Mouse (Mus musculus): ENCODE measurements around the gene Pdxdc1.
"Not testable (repeated sequence)": the region's sequence is repeated elsewhere in the genome, so short reads cannot be mapped to it uniquely, and the experiment has no call there.

The Pdxdc1 gene

DNA sequence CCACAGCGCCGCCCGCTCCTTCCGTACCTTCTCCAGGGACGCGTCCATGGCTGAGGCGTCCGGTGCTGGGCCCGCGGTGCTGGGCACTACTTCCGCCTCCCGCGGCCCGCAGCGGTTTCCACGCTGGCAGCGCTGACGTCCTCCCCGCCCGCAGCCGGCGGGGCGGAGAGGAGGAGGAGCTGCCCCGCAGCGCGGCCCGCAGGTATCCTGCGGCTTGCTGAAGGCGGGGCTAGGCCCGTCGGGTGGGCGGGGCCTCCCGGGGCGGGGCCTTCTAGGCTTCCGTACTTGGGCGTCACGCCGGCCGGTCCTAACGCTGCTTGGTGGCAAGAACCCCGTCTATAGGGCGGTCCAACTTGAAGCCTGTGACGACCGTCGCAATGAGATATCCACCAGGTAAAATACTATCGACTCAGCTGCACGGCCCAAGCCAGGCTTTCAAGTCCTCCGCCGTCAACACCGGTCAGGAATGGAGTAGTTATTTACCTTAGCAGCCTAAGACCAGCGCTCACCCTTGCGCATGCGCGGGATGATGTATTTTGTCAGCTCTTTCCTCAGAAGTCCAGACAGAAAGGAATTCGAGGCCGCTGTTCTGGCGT, at the start of gene Pdxdc1, which contains the start of gene Mpv17l:
TSS of gene Pdxdc1 (minus strand) at position 244 of the 596 bp plus-strand sequence.
TSS of gene Mpv17l (plus strand) at position 274 of the 596 bp plus-strand sequence.
- DNase-seq, result peak; percentile 97

DNA sequence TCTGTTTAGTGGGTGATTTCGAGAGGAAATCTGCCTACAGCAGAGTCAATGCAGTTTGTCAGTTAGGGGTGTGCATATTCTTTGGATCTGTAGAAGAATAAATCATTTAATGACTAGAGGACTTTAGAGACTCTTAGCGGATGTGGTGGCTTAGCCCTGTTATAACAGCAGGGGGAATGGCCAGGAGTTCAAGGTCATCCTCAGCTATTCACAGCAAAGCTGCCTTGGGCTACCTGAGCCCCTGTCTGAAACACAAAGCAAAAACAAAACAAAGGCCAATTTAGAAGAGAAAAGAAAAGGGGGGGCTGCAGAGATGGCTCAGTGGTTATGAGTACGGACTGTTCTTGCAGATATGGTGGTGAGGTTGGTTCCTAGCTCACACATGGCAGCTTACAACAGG, 48.3 kb upstream of the Pdxdc1 start:
- no peak for DNase-seq

DNA sequence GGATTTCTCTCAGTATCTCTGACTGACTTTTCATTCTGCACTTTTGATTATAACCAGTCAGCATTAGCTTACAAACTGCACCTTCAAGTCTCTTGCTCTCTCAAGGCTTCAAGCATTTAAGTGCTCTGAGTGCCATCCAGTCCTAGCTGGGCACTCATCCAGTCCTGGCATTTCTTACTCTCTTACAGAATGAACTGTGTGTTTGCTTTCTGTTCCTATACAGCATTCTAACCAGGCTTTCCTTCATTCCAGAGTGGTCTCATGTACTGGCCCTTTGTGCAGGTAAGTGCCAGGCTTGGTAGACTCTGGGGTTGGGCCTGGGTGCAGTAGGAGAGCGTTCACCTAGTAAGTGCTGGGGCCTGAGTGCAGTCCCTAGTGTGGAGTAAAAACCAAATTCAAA, 43.4 kb upstream of the Pdxdc1 start:
- DNase-seq, result no peak

DNA sequence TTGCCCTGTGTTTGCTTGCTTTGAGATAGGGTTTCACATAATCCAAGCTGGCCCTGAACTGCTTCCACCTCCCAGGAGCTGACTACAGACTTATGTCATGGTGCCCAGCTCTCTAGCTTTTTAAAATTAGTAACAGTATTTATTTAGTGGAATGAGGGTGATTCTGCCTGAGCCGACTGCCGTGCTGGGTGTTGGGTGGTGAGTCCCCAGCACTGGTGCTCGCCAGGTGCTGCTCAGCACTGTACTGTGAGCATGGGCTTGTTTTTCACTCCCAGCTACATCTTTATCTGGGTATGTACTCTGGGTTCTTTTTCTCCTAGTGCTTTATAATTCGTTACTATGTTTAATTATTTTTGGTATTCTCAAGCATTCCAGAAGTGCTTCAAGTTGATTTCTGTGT, 42.2 kb upstream of the Pdxdc1 start:
- no peak for DNase-seq

DNA sequence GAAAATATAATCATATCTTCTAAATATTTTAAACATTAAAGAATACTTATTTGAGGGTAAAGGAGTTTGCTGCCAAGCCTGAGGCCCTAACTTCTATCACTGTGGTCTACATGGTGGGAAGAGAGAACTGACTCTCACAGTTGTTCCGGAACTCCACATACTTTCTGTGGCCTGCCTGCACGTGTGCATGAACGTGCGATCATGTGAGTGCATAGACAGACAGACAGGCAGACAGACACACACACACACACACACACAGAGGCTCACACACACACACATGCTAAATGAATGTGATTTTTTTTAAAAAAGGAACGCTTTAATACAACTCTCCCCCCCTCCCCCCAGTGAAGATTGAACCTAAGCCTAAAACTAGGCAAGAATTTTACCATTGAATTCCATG, 41.8 kb upstream of the Pdxdc1 start:
- no peak for DNase-seq

DNA sequence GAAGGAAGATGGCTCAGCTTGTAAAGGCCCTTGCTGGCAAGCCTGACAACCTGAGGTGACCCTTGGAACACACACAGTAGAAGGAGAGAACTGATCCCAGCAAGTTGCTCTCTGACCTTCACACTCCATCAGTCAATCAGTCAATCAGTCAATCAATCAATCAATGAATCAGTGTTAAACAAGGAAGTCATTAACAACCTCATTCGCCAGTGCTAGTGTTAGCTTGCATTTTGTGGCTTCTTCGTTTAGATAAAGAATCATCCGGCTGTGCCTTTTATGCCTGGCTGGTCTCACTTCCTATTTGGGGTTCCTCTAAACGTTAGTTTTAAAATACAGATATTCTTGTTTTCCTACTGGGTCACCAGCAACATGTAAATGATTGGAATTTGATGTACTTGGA, 41.2 kb upstream of the Pdxdc1 start:
- DNase-seq, result no peak

DNA sequence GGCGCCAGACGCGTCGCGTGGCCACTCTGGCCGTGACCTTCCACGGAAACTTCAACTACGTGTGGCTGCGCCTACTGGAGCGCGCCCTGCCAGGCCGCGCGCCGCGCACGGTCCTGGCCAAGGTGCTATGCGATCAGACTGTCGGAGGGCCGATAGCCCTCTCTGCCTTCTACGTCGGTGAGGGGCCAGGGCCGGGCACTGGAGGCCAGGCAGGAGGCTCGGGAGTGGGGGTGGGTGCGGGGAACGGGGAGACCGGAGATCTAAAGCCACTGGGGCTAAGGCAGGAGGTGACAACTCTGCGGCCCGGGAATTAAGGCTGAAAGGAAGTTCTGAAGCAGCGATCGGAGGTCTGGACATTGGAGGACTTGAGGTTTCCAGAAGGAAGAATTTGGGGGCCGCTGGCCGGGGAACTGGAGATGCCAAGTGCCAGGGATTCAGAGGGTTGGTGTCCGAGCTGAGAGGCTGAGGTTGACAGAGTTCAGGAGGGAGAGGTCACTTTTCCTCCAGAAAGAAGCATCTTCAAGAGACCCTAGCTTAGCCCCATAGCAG, 38.0 kb upstream of the Pdxdc1 start:
- DNase-seq, result no peak

DNA sequence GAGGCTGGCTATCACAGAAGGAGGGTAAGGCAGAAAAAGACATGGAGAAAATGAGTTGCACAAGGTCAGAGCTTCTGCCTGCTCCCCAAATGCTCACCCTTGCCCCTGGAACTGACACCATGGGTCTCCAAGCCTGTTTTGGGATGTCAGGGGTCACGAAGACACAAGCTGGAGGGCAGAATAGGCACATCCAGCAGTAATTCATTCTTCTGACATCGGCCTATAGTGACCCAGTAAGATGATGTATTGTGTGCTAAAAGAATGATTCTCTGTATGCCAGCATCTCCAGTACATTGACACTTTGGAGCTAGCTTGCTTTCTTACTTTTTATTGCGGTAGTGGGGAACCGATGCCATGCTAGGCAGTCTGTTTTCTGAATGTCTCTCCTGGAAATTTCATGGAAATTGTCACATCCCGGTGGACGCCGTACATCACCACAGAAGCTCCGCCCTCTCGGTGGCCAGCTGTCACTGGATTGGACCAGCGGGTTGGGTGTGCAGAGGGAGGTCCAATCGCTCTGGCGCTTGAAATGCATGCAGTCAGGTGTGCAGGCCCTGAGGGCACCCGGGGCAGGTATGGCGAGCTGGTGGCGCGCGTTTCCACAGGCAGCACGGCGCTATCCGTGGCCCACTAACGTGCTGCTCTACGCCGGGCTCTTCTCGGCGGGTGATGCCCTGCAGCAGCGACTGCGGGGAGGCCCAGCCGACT, 37.4 kb upstream of the Pdxdc1 start:
- DNase-seq, result peak; percentile 82

DNA sequence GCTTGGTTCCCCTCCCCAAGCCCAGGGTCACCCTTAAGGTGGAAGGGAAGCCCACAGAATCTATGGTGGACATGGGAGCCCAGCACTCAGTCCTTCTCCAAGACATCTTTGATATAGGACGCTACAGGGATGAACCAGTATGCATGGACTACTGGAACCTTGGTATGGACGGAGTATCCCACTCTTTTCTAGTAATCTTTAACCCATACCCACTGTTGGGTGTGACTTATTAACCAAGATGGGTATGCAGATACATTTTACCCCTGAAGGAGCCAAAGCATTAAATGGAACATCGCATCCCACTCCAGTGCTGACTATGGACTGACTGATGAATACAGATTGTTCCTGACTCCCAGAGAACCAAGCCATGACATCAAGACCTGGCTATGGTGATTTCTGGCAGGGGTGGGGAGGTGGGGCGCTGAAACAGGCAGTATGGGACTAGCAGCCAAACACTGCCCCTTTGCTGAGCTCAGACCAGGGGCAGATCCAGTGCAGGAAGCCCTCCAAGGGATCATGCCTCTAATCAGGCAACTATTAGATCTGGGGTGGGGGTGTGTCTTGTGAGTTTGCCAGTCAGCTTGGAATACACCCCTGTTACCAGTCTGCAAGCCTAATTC, 24.6 kb upstream of the Pdxdc1 start:
- DNase-seq, result no peak

DNA sequence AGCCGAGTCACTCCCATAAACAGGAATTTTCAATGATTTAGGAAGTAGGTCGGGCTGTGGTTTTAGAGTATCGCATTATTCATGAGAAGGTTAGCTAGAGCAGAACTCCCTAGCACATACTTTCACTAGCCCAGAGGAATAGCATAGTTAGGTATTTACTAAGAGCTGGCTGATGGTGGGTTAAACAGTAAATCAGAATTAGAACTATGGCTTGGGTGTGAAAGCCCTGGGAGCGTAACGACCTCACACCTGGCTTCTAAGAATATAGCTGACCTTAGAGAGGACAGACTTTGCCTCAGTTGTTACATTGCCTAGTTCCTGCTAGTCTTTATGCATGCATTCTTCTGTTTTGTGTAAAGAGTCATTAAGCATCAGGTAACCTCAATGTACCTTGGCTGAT, 20.0 kb upstream of the Pdxdc1 start:
- not testable (repeated sequence) for DNase-seq

DNA sequence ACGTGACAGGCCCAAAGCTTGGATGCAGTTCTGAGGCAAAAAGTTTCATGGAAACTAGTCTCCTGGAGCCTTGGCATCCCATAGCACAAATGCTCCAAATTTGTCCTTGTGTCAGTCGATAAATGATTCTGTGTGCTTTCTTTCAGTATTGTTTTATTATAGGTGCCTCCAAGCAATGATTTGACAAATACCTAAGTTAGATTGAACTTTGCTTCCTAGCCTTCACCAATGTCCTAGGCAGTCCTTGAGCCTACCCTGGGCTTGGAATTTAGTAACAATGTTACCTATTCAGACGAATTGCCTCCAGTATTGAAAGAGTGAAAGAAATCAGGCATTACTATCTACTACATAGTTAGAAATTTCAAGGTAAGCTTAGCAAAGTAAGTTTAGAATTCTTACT, 19.6 kb upstream of the Pdxdc1 start:
- DNase-seq, result not testable (repeated sequence)

DNA sequence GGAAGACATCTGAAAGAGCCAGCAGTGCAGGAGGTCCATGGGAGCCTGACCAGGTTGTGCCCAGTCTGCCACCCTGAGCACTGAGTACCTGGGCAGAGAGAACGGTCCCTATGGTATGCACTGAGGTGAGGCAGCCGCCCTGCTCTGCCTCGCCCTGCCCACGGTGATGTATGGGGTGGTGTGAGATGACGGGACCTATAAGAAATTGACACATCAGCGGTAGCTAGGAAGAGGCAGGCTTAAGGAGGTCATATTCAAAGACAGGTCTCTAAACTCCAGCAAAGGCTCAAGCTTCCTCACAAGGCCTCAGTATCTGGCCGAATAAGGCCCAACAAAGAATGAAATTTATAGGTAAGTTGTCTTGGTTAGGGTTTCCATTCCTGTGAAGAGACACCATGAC, 18.9 kb upstream of the Pdxdc1 start:
- no peak for DNase-seq

DNA sequence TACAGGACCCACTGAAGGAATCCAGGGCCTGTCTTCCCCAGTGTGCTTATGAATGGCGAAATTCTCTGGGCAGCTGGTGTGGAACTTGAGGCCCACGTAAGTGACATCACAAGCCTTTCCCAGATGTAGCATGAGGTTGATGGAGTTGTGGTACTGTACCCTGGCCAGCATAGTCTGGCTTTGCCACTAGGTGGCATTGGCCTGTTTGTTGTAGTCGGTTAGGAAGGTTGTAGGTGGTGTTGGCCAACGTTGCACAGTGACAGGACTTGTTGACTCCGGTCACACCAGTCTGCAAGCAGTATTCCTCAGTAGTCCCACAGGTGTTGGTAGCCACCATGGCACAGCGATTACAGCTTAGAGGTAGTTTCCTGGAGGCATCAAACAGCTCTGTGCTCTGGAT, 18.1 kb upstream of the Pdxdc1 start:
- no peak for DNase-seq

DNA sequence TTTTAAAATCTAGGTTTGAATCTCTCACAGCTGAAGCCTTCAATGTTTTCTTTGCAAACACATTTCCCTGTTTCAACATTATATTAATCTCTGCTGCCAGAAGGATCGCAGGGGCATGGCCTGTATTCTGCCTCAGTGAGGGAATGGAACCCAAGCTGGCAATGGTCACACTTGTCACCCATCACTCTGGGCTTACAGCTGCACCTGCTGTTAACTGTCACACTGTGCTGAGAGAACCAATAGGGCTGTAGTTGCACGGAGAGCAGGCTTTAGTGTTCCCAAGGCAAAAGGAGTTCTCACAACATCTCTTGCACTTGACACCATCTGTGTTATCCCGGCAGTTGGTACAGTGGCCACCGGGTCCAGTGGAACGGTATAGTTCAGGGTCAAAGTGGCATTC, 17.2 kb upstream of the Pdxdc1 start:
- no peak for DNase-seq

DNA sequence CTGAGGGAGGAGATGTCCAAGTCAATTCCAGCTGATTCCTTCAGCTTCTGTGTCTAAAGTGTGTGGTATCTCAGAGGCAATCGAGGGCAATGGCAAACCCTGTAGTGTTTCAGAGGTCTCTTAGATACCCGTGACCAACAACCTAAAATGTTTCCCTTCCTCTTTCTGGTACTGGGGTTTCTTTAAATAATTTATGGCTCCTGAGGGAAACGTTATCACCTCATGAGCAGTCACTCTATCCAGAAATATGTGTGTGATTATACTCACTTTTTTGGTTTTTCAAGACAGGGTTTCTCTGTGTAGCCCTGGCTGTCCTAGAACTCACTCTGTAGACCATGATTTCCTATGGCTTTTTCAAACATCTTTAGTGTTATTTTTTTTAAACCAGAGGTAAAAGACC, 4.4 kb upstream of the Pdxdc1 start:
- DNase-seq, result no peak

DNA sequence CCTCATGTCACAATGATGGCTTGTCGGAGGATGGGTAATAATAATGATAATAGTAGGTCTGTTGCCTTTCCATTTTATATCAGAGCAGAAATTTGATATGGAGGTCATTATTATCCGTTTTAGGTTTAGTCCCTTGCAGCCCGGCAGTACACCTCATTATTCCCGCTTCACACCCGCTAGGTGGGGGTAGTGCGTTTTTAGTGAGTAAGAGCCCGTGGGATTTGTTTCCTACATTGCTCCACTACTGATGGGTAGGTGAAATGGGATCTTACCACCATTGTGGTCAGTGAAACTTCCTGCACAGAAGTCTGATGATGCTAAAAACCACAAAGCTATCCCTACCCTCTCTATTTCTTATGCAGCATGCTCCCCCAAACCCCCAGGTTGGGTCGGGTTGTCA, 557 bp upstream of the Pdxdc1 start:
- no peak for DNase-seq

DNA sequence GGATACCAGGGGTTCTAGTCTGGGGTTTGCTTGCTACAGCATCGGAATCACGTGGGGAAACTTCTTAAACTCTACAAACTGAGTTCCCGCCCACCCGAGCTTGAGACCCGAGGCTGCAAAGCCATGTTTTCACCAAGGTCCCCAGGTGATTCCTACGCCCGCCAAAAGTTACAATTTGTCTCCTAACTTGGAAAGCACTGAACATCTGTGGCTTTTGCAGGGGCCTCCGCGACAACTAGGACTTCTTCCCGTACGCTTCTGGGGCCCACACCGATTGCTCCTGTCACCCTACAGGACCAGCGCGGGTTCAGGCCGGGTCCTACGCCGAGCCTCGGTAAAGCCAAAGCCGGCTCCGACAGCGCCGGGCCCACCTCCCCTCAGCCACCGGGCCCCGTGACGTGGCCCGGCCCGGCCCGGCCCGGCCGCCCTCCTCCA, 517 bp downstream of the Pdxdc1 start:
- no peak for DNase-seq

DNA sequence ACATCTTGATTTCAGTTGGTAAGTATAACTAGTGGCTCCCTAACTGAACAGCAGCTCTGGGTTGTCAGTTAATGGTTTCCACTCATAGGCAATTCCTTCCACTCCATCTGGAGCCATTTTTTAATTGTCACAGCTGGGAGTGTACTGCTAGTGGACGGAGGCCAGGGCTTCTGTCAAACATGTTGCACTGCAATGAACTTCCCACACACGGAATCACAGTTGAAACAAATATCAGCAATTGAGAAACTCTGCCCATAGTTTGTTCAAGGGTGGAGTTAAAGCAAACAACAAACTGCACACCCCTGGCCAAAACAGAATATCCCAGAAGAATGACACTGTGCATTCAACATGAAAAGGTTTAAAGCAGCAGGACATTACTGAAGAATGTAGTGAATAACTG, 4.0 kb downstream of the Pdxdc1 start:
- DNase-seq, result no peak

DNA sequence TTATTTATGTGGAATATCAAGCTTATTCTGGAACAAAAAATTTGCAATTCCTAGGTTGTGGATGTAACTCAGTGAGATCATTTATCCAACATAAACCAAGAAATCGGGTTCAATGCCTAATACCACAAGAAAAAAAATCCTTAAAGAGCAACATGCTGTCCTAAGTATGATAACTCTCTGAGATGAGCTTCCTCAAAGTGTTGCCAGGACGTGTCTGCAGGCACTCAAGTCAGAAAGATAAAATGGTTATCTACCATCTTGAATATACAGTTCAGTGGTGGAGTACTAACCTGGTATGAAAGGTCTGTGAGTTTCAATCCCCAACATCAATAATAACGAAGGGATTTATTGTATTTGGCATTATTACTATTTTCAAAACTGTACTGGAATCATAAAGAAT, 6.6 kb downstream of the Pdxdc1 start:
- no peak for DNase-seq

DNA sequence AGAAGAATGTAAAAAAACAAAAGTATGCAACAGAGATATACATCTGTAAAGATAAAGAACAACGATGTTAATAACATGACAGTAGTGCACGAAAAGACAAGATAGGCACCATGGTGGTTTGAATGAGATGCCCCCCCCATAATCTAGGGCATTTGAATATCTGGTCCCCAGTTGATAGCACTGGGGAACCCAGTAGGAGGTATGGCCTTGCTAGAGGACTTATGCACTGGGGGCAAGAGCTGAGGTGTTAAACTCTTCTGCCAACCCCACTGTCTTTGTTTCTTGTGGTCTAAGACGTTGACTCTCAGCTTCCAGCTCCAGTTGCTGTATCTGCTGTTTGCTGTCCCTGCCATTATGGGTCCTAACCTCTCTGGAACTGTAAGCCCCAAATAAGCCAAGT, 7.2 kb downstream of the Pdxdc1 start:
- no peak for DNase-seq

DNA sequence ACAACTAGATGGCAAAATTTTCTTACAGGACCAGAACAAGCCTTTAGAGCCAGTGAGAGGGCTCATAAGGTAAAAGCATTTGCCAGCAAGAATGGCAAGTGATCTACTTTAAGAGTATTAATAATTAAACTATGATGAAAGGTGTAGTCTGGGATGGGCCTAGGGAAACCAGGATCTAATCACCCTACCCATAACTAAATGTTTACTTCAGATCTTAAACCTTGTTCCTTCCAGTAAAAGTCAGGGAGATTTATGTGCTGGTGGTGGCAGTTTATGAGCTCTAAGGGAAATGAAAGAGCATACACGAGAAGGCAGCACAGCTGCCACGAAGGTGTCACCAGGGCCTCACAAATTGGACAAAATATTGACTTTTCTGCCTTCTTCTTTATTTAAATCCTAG, 8.8 kb downstream of the Pdxdc1 start:
- no peak for DNase-seq

DNA sequence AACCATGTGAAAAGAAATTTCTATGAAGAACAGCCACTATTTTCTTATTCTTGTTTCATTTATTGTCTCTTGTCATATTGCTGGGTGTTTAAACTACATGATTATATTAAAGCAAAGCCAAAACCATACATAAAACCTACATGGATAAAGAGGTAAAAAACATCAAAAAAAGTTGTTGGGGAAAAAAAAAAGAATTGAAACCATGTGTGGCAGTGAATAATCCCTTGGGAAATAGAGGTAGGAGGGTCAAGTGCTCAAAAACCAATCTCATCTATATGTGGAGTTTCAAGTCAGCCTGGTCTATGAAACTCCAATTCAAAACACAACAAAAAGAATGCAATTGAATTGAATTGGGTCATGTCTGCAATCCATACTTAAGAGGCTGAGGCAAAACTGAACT, 10.1 kb downstream of the Pdxdc1 start:
- DNase-seq, result no peak

DNA sequence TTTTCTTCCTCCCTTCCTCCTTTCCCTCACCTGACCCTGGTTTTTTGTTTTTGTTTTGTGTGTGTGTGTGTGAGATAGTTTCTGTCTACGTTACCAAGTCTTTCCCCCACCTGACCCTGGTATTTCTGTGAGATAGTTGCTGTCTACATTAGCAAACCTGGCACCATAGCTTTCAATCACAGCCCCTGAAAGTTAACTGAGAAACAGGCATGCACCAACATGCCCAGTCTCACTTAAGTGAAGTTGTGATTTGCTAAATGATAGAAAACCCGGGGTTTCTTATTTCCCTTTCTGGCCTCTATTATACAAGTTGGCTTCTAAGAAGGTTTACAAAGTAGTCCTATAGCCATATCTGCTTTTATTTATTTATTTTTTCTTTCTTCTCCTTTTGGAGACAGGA, 12.5 kb downstream of the Pdxdc1 start:
- no peak for DNase-seq

DNA sequence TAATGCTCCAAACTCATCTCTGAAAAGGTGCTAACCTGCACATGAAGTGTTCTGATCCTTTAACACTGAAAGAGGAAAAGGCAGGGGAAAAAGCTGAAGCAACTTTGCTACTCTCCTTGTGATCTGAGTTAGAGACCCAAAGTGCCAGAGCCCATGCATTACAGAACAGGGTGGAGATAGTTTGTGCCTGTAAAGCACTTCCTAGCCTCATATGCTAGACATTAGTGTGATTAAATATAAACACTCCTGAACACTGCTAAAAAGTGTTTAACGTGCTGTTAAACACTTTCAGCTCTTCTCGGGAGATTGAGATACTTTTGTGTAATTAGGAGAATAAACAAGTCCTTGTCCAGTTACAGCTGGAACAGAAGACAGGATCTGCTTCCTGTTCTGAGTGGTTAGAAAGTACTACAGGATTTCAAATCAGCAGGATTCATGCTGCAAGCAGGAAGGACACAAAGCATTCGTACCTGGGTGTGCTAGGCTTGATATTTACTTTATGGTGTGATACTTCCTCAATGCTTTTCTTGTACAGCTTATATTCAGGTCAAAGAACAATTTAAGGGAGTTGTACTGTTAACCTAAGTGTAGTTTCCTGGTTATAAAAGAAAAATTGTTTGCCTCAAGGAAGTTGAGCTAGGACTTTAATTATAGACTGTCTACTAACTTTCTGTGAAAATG, 19.7 kb downstream of the Pdxdc1 start:
- no peak for DNase-seq

Measured in retina, postnatal 1 day (tissue).